Mouse (Mus musculus) limb, embryonic 14.5 days (tissue): ENCODE results near the gene Elane. TPM values are rescaled to one million over a fixed set of nuclear protein-coding genes. Genes with fewer than 3 reads are reported as not detected.

ENCODE experiments used
- ATAC-seq: fragments of 200-750 bp; cut with Nextera tagmentation; 2 replicates; pipeline ENCODE4 v1.8.0; 2017; ENCODE audit warnings: low read depth, moderate number of reproducible peaks, moderate TSS enrichment; ENCODE audit not compliant: low FRiP score
- DNase-seq: peaks from one replicate; pipeline ENCODE4 v3.0.0-alpha.2; 2015; ENCODE audit warnings: low spot score
- H3K27ac ChIP-seq: fragments of 300-500 bp; sonication (generic); replicated peaks from 2 replicates; pipeline ENCODE4 v1.5.1; 2014; ENCODE audit warnings: low read depth, mild to moderate bottlenecking, low read length, moderate library complexity, mixed read lengths
- H3K27me3 ChIP-seq: fragments of 300-500 bp; sonication (generic); 2 replicates; pipeline ENCODE4 v1.6.1; 2014; ENCODE audit warnings: low read length, mixed read lengths; ENCODE audit not compliant: control insufficient read depth, insufficient read depth
- H3K36me3 ChIP-seq: fragments of 300-500 bp; sonication (generic); 2 replicates; pipeline ENCODE4 v1.6.1; 2014; ENCODE audit warnings: mild to moderate bottlenecking, low read length, moderate library complexity, mixed read lengths; ENCODE audit not compliant: control insufficient read depth, insufficient read depth
- H3K4me1 ChIP-seq: fragments of 300-500 bp; sonication (generic); 2 replicates; pipeline ENCODE4 v1.6.1; 2014; ENCODE audit warnings: antibody characterized with exemption, low read length, mixed read lengths; ENCODE audit not compliant: control insufficient read depth, insufficient read depth
- H3K4me2 ChIP-seq: fragments of 300-500 bp; sonication (generic); replicated peaks from 2 replicates; pipeline ENCODE4 v1.6.1; 2014; ENCODE audit warnings: low read depth, mild to moderate bottlenecking, low read length, moderate library complexity; ENCODE audit not compliant: severe bottlenecking
- H3K4me3 ChIP-seq: fragments of 300-500 bp; sonication (generic); replicated peaks from 2 replicates; pipeline ENCODE4 v1.5.1; 2014; ENCODE audit warnings: low read length
- H3K9ac ChIP-seq: fragments of 300-500 bp; sonication (generic); 2 replicates; pipeline ENCODE4 v1.6.1; 2014; ENCODE audit warnings: mild to moderate bottlenecking, low read depth, low read length, moderate library complexity; ENCODE audit not compliant: severe bottlenecking
- H3K9me3 ChIP-seq: fragments of 300-500 bp; sonication (generic); 2 replicates; pipeline ENCODE4 v1.6.1; 2016; ENCODE audit warnings: low read length; ENCODE audit not compliant: control insufficient read depth
- POLR2A ChIP-seq: fragments of 200-500 bp; IDR thresholded peaks from 2 replicates; pipeline ENCODE4 v1.8.0; 2012; ENCODE audit warnings: inconsistent platforms, mild to moderate bottlenecking, moderate library complexity, borderline replicate concordance; ENCODE audit not compliant: insufficient read depth, insufficient read length; ENCODE audit errors: extremely low read depth
- WGBS: fragments of 180-500 bp; shearing (Covaris S2); extraction: QIAGEN DNeasy Blood & Tissue Kit; methylation state at CpG from one replicate; pipeline ENCODE4 v1.1.7; 2014; 5-methylcytosine and 5-hydroxymethylcytosine counted together
- polyA plus RNA-seq, 2 experiments: library from polyadenylated mRNA; depleted of rRNA in 1 of 2; stranded (reverse) in 1 of 2; unstranded in 1 of 2; fragments of >200 nt; fragmentation: Nextera tagmentation in 1 of 2; extraction: Ambion mirVana in 1 of 2; gene quantifications; 2 replicates each; pipeline versions ENCODE4 v1.2.1 to v1.2.3; 2012 to 2014

Elane gene
- polyA plus RNA-seq, 2 experiments: 0.35 to 1.2 TPM

DNA sequence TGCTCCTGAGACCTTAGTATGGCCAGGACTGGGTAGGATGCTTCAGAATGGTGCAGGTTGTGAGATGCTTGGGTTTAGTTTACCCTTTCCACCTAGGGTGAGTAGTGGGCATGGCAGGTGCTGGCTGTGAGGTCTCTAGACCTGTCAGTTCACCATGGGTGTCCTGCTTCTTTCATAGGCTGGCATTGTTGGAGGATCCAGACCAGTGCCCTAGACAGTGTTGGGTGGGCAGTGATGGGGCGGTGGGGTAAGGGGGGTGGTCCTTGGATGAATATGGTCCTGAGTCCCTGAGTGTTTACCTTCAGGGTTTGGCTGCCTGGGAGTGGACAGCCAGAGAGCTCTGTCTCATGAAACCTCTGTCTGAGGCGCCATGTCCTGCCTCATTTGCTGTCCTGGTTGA is 28.2 kb upstream of the Elane start:
- Histone ChIP-seq H3K9ac (peak overlapping the region; percentile 25; the same call in 1 of the 2 replicates), H3K27ac (no peak overlapping the region), H3K4me2 (peak overlapping the region; percentile 98), H3K9me3 (no peaks in the 10 kb centered on the region), H3K4me1 (peaks cover 29% of the 10 kb centered on the region), H3K36me3 (peaks cover 73% of the 10 kb centered on the region), H3K4me3 (peak overlapping the region; percentile 99), H3K27me3 (no peaks in the 10 kb centered on the region)
- no peak for TF ChIP-seq POLR2A
- DNase-seq: no peak
- no peak for ATAC-seq
- 74% methylated on average over 2 of the region's 2 CpGs for WGBS

DNA sequence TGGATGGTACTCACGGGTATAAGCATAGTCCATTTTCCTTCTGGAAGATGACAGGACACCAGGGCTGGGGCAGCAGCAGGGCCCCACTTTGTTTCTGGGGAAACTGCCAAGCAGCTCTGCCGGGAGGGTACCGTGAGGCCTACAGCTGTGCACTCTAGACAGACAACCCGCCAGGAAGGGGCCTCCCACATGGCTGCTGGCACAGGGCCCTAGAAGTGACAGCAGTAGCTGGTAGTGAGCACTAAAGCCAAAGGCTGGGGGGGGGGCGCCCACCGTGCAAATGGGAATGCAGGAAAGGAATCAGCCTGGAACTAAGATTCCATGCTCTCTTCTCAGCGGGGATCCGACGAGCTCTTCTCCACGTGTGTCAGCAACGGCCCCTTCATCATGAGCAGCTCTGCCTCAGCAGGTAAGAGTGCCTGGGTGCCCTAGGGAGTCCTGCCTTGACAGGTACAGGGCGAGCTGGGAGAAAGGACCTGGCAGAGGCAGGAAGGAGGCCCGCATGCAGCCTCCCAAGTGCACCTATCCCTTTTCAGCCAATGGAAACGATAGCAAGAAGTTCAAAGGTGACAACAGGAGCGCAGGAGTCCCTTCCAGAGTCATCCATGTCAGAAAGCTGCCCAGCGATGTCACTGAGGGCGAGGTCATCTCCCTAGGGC is 27.5 kb upstream of the Elane start:
- ATAC-seq (no peak), DNase-seq (peak; percentile 73)
- 44% methylated on average over 14 of the region's 17 CpGs for WGBS
- Histone ChIP-seq H3K27me3 (no peaks in the 10 kb centered on the region), H3K9me3 (no peaks in the 10 kb centered on the region), H3K9ac (no peak overlapping the region), H3K36me3 (peaks cover 79% of the 10 kb centered on the region), H3K27ac (no peak overlapping the region), H3K4me1 (peaks cover 27% of the 10 kb centered on the region), H3K4me3 (peak overlapping the region; percentile 99), H3K4me2 (peak overlapping the region; percentile 98)
- no peak for TF ChIP-seq POLR2A

DNA sequence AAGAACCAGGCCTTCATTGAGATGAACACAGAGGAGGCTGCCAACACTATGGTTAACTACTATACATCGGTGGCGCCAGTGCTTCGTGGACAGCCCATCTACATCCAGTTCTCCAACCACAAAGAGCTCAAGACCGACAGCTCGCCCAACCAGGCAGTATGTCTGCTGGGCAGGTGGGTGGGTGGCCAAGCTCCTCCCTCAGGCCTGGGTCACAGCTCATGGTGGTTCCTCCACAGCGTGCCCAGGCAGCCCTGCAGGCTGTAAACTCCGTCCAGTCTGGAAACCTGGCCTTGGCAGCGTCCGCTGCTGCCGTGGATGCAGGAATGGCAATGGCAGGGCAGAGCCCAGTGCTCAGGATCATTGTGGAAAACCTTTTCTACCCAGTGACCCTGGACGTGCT is 26.9 kb upstream of the Elane start:
- Histone ChIP-seq H3K27ac (no peak overlapping the region), H3K4me2 (no peak overlapping the region; the same call in 1 of the 2 replicates), H3K36me3 (peaks cover 85% of the 10 kb centered on the region), H3K9me3 (no peaks in the 10 kb centered on the region), H3K9ac (no peak overlapping the region), H3K4me1 (peaks cover 27% of the 10 kb centered on the region), H3K4me3 (no peak overlapping the region), H3K27me3 (no peaks in the 10 kb centered on the region)
- no peak for ATAC-seq
- WGBS: 80% methylated on average over 11 of the region's 11 CpGs
- no peak for DNase-seq
- TF ChIP-seq POLR2A: no peak

DNA sequence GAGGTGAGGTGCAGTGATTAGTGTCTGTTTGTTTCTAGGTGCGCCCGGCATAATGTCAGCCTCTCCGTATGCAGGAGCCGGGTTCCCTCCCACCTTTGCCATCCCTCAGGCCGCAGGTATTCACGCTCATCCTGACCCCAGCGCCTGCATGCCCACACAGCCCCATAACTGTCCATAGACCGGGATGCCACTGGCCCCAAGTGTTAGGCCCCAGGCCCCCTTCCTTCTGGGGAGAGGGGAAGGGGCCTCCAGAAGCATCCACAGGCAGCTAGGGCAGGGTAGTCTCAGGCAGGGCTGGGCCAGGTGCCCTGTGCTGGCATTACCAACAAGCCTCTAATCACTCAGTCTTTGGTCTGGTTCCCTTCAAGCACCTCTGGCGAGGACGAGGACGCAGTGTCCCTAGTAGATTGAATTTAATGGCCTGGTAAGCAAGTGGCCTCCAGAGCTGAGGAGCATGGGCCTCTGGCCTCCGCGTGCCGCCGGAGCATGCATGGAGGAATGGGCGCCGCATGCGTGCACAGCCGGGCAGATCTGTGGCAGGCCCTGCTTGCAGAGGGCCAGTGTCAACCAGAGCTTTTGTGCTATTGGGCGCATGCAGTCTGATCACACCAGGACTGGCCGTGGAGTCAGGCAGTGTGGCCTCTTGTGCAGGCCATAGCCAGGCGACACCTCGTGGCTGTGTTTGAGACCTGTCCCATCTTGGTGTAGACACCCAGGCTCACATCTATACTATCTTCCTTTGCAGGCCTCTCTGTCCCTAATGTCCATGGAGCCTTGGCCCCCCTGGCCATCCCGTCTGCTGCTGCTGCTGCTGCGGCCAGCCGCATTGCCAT is 25.8 kb upstream of the Elane start:
- Histone ChIP-seq H3K4me1 (peaks cover 27% of the 10 kb centered on the region), H3K4me3 (no peak overlapping the region), H3K9ac (no peak overlapping the region), H3K4me2 (no peak overlapping the region), H3K27ac (no peak overlapping the region), H3K9me3 (no peaks in the 10 kb centered on the region), H3K36me3 (peaks cover 97% of the 10 kb centered on the region), H3K27me3 (no peaks in the 10 kb centered on the region)
- TF ChIP-seq POLR2A: no peak
- ATAC-seq (no peak), DNase-seq (no peak)
- WGBS: 91% methylated on average over 26 of the region's 26 CpGs

DNA sequence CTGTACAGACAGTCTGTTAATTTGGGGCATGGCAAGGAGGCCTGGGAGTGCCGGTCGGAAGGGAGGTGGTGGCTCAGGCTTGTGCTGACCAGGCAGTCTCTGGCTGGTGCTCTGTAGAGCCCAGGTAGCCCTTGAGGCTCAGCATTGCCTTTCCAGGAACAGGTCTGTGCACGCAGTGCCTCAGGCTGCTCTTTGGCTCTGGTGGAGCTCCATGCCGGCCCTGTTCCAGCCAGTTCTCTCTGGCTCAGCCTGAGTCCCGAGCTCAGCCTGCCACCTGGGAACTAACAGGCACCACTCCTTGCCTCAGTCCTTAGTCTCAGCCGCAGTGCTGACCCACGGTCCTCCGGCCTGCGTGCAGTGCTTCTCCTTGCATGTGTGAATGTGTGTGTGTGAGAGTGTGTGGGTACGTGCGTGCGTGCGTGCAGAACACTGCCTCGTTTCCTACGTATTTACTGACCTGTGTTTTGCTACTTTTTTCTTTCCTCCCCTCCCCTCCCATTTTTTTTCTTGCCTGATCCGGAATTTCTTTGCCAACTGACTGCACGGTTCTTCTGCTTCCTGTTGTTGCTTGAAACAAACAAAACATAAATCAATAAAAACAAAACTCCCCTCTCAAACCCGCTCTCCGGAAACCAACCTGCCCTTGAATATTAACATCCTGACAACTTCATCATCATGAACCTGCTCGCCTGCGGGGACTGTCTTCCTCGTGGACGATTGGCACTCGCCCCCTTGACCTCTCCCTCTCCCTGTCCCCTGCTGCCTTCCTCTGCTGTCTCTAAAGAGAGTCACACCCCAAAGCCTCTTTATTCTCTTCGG is 24.6 kb upstream of the Elane start:
- no peak for TF ChIP-seq POLR2A
- H3K36me3 ChIP-seq: peaks cover 100% of the 10 kb centered on the region
- no peak overlapping the region for H3K27ac ChIP-seq
- DNase-seq (no peak), ATAC-seq (no peak)
- no peak overlapping the region for H3K4me2 ChIP-seq
- H3K4me3 ChIP-seq: no peak overlapping the region
- no peak overlapping the region for H3K9ac ChIP-seq
- WGBS: 72% methylated on average over 25 of the region's 25 CpGs
- H3K4me1 ChIP-seq: peaks cover 21% of the 10 kb centered on the region
- H3K27me3 ChIP-seq: no peaks in the 10 kb centered on the region
- no peaks in the 10 kb centered on the region for H3K9me3 ChIP-seq
